Mouse (Mus musculus): ENCODE measurements around the gene Ier2. TPM values are rescaled to one million over a fixed set of nuclear protein-coding genes. Genes with fewer than 3 reads are reported as not detected.
A peak's percentile ranks its signal among the peaks of the same experiment; 100 is the strongest.

The Ier2 gene
- polyA plus RNA-seq (2014; fragmentation: Nextera tagmentation; extraction: Ambion mirVana) = 45.9 and 50.3 TPM in 2 replicates

DNA sequence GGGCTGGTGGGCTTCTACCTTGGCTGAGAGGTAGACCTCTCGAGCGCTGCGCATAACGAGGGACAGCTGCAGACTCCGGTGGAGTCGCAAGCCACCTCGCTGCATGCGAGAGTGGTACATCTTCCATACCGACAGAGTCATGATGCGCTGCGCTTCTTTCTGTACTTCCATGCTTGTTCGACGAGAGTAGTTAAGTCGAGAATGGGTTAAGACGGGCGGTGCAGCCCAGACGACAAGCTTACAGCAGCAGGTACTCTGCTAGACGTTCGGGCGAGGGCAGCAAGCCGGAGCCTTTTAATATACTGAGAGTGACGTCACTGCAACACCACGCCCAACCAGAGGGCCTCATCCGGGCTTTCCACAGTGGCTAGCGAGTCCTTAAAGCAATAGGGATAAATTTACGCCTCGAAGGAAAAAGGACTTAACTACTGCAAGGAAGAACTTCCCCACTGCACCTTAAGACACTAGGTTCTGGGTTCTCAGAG is at the start of gene Ier2:
Gene Ier2 (minus strand): TSS at position 272 of the 485 bp plus-strand sequence.
- peaks cover 32% of the 10 kb centered on the region for H3K4me1 ChIP-seq (ENCODE audit: control insufficient read depth, insufficient read depth, low read length)
- H3K36me3 ChIP-seq (ENCODE audit: control insufficient read depth, insufficient read depth, low read length) = no peaks in the 10 kb centered on the region
- peak within 1 kb of the TSS; percentile 96 for H3K27ac ChIP-seq (replicated peaks; ENCODE audit: low read depth, low read length)
- WGBS = under 1% methylated on average over 27 of the region's 27 CpGs
- H3K9ac ChIP-seq (ENCODE audit: low read depth, low read length) = peak within 1 kb of the TSS; percentile 92
- H3K4me2 ChIP-seq (ENCODE audit: low read depth, low read length) = peak within 1 kb of the TSS; percentile 88
- H3K4me3 ChIP-seq (ENCODE audit: low read depth, low read length) = peak within 1 kb of the TSS; percentile 84
- H3K27me3 ChIP-seq (replicated peaks; ENCODE audit: control insufficient read depth, insufficient read depth, low read length) = no peaks in the 10 kb centered on the region
- ATAC-seq (ENCODE audit: low read depth) (peak; percentile 83), DNase-seq (ENCODE audit: low spot score) (peak; percentile 99)
- H3K9me3 ChIP-seq (ENCODE audit: control insufficient read depth, low read length) = no peaks in the 10 kb centered on the region

DNA sequence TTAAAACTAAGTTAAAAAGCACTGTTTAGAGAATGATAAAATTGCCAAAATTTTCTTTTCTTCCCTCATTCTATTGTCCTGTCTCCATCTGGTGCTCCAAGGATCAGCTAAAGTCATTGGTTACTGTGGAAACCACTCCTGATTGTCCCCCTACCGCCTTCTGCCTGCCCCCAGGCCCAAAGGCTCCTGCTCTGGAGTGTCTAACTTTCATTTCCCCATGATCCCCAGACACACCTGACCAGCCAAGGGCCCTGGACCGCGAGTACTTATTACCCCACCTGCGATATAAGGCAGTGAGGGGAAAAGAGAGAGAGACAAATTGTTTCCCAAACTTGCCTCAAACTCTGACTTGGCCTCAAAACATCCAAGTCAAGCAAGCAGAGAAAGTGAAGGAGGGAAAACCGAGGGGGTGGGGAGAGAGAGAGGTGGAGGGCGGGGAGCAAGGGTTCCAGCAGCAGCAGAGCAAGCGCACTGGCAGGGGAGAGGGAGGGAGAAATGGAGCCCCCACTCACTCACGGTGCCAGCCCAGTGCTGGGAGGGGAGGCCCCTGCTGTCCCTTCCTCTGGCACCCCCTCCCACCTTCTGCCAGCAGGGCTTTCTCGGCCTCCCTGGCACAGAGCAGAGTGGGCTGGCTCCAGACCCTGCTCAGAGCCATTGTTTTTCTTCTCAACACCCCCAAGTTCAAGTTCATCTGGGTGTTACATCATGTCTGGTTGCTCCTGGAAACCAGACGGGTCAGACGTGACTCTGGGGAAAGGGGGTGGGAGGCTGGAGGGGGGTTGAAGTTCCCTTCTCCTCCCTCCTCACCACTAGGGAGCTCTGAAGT is 49.5 kb upstream of the Ier2 start:
- Histone ChIP-seq H3K27me3 (replicated peaks; ENCODE audit: control insufficient read depth, insufficient read depth, low read length) (peaks cover 16% of the 10 kb centered on the region), H3K4me3 (ENCODE audit: low read depth, low read length) (no peak overlapping the region), H3K9me3 (ENCODE audit: control insufficient read depth, low read length) (no peaks in the 10 kb centered on the region), H3K4me1 (ENCODE audit: control insufficient read depth, insufficient read depth, low read length) (peaks cover 69% of the 10 kb centered on the region), H3K27ac (replicated peaks; ENCODE audit: low read depth, low read length) (peak overlapping the region; percentile 93), H3K36me3 (ENCODE audit: control insufficient read depth, insufficient read depth, low read length) (peaks cover 60% of the 10 kb centered on the region), H3K9ac (ENCODE audit: low read depth, low read length) (peak overlapping the region; percentile 54; the same call in 1 of the 2 replicates), H3K4me2 (ENCODE audit: low read depth, low read length) (peak overlapping the region; percentile 41)
- DNase-seq (ENCODE audit: low spot score) (peak; percentile 96), ATAC-seq (ENCODE audit: low read depth) (peak; percentile 90)
- 11% methylated on average over 11 of the region's 11 CpGs for WGBS

DNA sequence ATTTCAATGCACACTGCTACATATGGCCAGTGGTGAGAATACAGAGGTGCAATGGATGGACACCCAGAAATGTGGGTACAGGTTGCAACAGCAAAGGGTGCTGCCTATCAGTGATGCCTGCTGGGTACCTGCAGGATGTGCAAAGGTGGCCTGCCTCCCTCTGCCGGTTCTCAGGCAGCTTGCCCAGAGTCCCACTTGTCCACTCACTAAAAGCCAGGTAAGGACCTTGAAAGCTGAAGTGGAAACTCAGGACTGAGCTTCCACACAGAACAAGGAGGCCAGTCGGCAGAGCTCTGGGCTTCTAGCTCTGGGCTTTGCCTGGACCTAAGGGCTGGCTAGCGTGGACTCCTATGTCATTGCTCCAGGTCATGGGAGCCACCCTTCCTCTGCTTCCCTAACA is 48.7 kb upstream of the Ier2 start:
- peaks cover 77% of the 10 kb centered on the region for H3K4me1 ChIP-seq (ENCODE audit: control insufficient read depth, insufficient read depth, low read length)
- H3K27me3 ChIP-seq (replicated peaks; ENCODE audit: control insufficient read depth, insufficient read depth, low read length) = peaks cover 24% of the 10 kb centered on the region
- peak overlapping the region; percentile 93 for H3K27ac ChIP-seq (replicated peaks; ENCODE audit: low read depth, low read length)
- no peak for ATAC-seq (ENCODE audit: low read depth)
- peak overlapping the region; percentile 54; the same call in 1 of the 2 replicates for H3K9ac ChIP-seq (ENCODE audit: low read depth, low read length)
- peaks cover 59% of the 10 kb centered on the region for H3K36me3 ChIP-seq (ENCODE audit: control insufficient read depth, insufficient read depth, low read length)
- no peak overlapping the region for H3K4me2 ChIP-seq (ENCODE audit: low read depth, low read length)
- WGBS = 45% methylated on average over 3 of the region's 3 CpGs
- DNase-seq (ENCODE audit: low spot score) = no peak
- H3K4me3 ChIP-seq (ENCODE audit: low read depth, low read length) = no peak overlapping the region
- H3K9me3 ChIP-seq (ENCODE audit: control insufficient read depth, low read length) = no peaks in the 10 kb centered on the region

DNA sequence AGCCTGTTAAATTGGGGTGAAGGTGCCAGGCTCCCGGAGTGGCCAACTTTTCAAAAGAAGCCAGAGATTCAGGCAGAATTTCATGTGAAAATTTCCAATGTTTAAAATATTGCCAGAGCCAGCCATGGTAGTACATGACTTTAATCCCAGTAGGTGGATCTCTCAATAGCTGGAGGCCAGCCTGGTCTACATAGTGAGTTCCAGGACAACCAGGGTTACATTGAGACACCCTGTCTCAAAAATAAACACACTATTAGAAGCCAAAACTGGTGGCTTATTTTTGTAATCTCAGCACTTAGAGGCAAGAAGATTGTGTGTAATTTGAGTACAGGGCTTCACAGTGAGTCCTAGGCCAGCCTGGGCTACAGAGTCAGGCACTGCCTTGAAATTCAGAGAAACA is 47.3 kb upstream of the Ier2 start:
- Histone ChIP-seq H3K36me3 (ENCODE audit: control insufficient read depth, insufficient read depth, low read length) (peaks cover 49% of the 10 kb centered on the region), H3K4me1 (ENCODE audit: control insufficient read depth, insufficient read depth, low read length) (peaks cover 78% of the 10 kb centered on the region)
- no peak for ATAC-seq (ENCODE audit: low read depth)

DNA sequence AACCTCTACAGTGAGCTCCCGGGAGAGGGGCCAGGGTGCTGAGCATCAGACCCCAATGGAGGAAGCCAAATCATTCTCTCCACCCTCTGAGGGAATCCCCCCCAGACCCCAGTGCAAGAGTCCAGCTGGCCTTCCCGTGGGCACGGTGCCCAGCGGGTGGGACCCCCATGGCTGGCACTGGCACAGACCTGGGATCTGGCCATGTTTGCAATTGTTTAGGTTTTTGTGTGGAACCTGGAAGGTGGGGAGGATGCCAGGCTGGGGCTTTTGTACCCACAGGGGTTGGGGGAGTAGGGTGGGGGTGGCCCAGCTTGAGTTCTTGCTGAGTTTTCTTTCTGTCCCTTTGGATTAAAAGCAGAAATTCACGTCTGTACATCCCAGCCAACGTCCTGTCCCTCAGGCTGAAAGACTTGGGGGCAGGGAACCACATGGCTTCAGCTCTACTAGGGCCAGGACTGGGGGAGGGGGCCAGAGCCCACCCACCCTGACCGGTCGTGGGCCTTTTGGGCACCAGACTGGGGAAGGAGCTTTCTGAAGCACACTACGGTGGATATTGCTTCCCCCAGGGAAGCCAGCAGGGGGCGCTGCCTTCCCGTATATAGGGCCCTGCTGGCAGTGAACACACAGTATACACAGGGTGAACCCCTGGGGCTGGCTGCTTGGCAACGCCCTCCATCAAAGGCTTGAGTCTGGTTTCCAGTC is 46.3 kb upstream of the Ier2 start:
- H3K9me3 ChIP-seq (ENCODE audit: control insufficient read depth, low read length) = no peaks in the 10 kb centered on the region
- peak overlapping the region; percentile 16; the same call in 1 of the 2 replicates for H3K27ac ChIP-seq (replicated peaks; ENCODE audit: low read depth, low read length)
- no peak overlapping the region for H3K4me3 ChIP-seq (ENCODE audit: low read depth, low read length)
- H3K9ac ChIP-seq (ENCODE audit: low read depth, low read length) = 0 out of 2 replicates have a peak overlapping the region, but pooled peaks have one; percentile 35
- ATAC-seq (ENCODE audit: low read depth) (peak; percentile 50), DNase-seq (ENCODE audit: low spot score) (peak; percentile 94)
- peaks cover 71% of the 10 kb centered on the region for H3K4me1 ChIP-seq (ENCODE audit: control insufficient read depth, insufficient read depth, low read length)
- H3K27me3 ChIP-seq (replicated peaks; ENCODE audit: control insufficient read depth, insufficient read depth, low read length) = peaks cover 42% of the 10 kb centered on the region
- 15% methylated on average over 12 of the region's 12 CpGs for WGBS
- 0 out of 2 replicates have a peak overlapping the region, but pooled peaks have one; percentile 10 for H3K4me2 ChIP-seq (ENCODE audit: low read depth, low read length)
- H3K36me3 ChIP-seq (ENCODE audit: control insufficient read depth, insufficient read depth, low read length) = peaks cover 46% of the 10 kb centered on the region

More for the DNA sequence above, 47.3 kb upstream of the Ier2 start:
- no peak for DNase-seq (ENCODE audit: low spot score)
- peak overlapping the region; percentile 18; the same call in 1 of the 2 replicates for H3K27ac ChIP-seq (replicated peaks; ENCODE audit: low read depth, low read length)
- H3K9ac ChIP-seq (ENCODE audit: low read depth, low read length) = no peak overlapping the region
- no peaks in the 10 kb centered on the region for H3K9me3 ChIP-seq (ENCODE audit: control insufficient read depth, low read length)
- WGBS = 92% methylated on average over 1 of the region's 1 CpGs
- no peak overlapping the region for H3K4me3 ChIP-seq (ENCODE audit: low read depth, low read length)
- H3K27me3 ChIP-seq (replicated peaks; ENCODE audit: control insufficient read depth, insufficient read depth, low read length) = peaks cover 34% of the 10 kb centered on the region
- no peak overlapping the region for H3K4me2 ChIP-seq (ENCODE audit: low read depth, low read length)

DNA sequence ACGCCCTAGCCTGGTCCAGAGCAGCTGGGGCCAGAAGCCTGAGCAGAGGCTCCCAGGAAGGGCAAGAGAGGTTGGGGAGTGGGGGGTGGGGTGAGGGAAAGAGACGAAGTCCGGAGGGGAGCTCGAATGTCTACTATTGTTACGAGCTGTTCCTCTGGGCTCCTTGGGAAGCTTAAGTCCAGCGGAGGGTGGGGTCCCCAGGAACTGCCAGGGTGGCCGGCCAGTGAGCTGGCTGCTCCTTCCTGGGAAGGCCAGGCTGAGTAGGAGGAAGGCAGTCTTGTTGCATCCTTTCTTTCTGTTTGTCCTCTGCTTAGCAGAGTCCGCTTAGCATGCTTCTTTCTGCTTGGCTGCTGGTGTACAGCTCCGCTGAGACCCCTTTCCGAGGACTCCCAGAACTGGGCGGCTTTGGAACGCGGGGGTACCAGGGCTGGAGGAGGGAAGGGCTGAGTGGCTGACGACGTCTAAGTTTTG is 45.5 kb upstream of the Ier2 start:
- Histone ChIP-seq H3K4me3 (ENCODE audit: low read depth, low read length) (peak overlapping the region; percentile 18; the same call in 1 of the 2 replicates), H3K9me3 (ENCODE audit: control insufficient read depth, low read length) (no peaks in the 10 kb centered on the region), H3K4me2 (ENCODE audit: low read depth, low read length) (peak overlapping the region; percentile 27; the same call in 1 of the 2 replicates), H3K9ac (ENCODE audit: low read depth, low read length) (0 out of 2 replicates have a peak overlapping the region, but pooled peaks have one; percentile 37), H3K36me3 (ENCODE audit: control insufficient read depth, insufficient read depth, low read length) (peaks cover 38% of the 10 kb centered on the region), H3K4me1 (ENCODE audit: control insufficient read depth, insufficient read depth, low read length) (peaks cover 62% of the 10 kb centered on the region), H3K27me3 (replicated peaks; ENCODE audit: control insufficient read depth, insufficient read depth, low read length) (peaks cover 50% of the 10 kb centered on the region), H3K27ac (replicated peaks; ENCODE audit: low read depth, low read length) (0 out of 2 replicates have a peak overlapping the region, but pooled peaks have one; percentile 39)
- 28% methylated on average over 15 of the region's 15 CpGs for WGBS
- no peak for DNase-seq (ENCODE audit: low spot score)
- ATAC-seq (ENCODE audit: low read depth) = no peak

DNA sequence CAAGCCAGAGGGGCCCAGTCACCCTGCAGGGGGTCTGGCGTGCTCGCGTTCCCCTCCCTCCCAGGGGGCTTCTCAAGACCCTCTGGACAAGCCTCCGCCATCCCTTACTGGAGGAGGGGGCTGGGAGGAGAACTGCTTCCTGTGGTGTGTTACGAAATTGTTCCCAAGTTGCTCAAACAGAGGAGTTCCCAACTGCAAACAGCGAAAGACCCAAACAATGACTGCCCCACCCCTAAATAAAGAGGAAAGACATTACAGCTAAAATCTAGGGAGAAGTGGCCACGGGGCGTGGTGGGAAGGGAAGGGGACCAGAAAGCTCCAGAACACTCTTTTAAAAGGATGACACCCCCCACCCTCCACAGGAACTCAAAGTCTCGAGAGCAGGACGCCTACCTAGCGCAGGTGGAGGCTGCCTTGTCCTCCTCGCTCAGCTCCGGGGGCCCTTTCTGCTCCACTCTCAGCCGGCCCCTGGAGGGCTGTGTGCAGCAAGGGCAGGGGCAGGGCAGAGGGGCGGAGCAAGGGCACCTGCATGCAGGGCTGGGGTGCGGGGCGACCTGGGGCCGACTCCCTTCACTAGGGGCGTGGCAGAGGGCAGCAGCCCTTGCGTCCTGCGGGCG is 44.7 kb upstream of the Ier2 start:
- Histone ChIP-seq H3K4me2 (ENCODE audit: low read depth, low read length) (peak overlapping the region; percentile 27), H3K27ac (replicated peaks; ENCODE audit: low read depth, low read length) (peak overlapping the region; percentile 39; the same call in 1 of the 2 replicates), H3K36me3 (ENCODE audit: control insufficient read depth, insufficient read depth, low read length) (peaks cover 38% of the 10 kb centered on the region), H3K4me1 (ENCODE audit: control insufficient read depth, insufficient read depth, low read length) (peaks cover 56% of the 10 kb centered on the region), H3K27me3 (replicated peaks; ENCODE audit: control insufficient read depth, insufficient read depth, low read length) (peaks cover 57% of the 10 kb centered on the region), H3K4me3 (ENCODE audit: low read depth, low read length) (peak overlapping the region; percentile 18), H3K9me3 (ENCODE audit: control insufficient read depth, low read length) (no peaks in the 10 kb centered on the region), H3K9ac (ENCODE audit: low read depth, low read length) (peak overlapping the region; percentile 49; the same call in 1 of the 2 replicates)
- WGBS = 24% methylated on average over 15 of the region's 22 CpGs
- DNase-seq (ENCODE audit: low spot score) (no peak), ATAC-seq (ENCODE audit: low read depth) (no peak)

Measured in embryonic facial prominence, embryonic 14.5 days (tissue).